Mouse (Mus musculus) hindbrain, postnatal 0 days (tissue): Measurements from ENCODE around the gene Tppp3. TPM values are rescaled to one million over a fixed set of nuclear protein-coding genes. Genes with fewer than 3 reads are reported as not detected.

Experiments used
- ATAC-seq: fragments of 200-750 bp; cut with Nextera tagmentation; 2 replicates; pipeline ENCODE4 v1.8.0; 2017; ENCODE audit warnings: mild to moderate bottlenecking, moderate TSS enrichment, moderate library complexity
- DNase-seq: peaks from one replicate; pipeline ENCODE4 v3.0.0-alpha.2; 2015; ENCODE audit warnings: low spot score
- H3K27ac ChIP-seq: fragments of 300-500 bp; sonication (generic); 2 replicates; pipeline ENCODE4 v1.5.1; 2014; ENCODE audit warnings: mild to moderate bottlenecking
- H3K27me3 ChIP-seq: fragments of 300-500 bp; sonication (generic); 2 replicates; pipeline ENCODE4 v1.6.1; 2014; ENCODE audit warnings: low read length, mixed read lengths; ENCODE audit not compliant: insufficient read depth
- H3K36me3 ChIP-seq: fragments of 300-500 bp; sonication (generic); 2 replicates; pipeline ENCODE4 v1.6.1; 2014; ENCODE audit warnings: low read length, mixed read lengths; ENCODE audit not compliant: insufficient read depth
- H3K4me1 ChIP-seq: fragments of 300-500 bp; sonication (generic); 2 replicates; pipeline ENCODE4 v1.6.1; 2014; ENCODE audit warnings: antibody characterized with exemption, low read length, mixed read lengths; ENCODE audit not compliant: insufficient read depth
- H3K4me2 ChIP-seq: fragments of 300-500 bp; sonication (generic); 2 replicates; pipeline ENCODE4 v1.6.1; 2014; ENCODE audit warnings: low read depth, mild to moderate bottlenecking, low read length, moderate library complexity, mixed read lengths
- H3K4me3 ChIP-seq: fragments of 300-500 bp; sonication (generic); 2 replicates; pipeline ENCODE4 v1.5.1; 2014; ENCODE audit warnings: low read length
- H3K9ac ChIP-seq: fragments of 300-500 bp; sonication (generic); replicated peaks from 2 replicates; pipeline ENCODE4 v1.6.1; 2014; ENCODE audit warnings: mild to moderate bottlenecking, low read length, moderate library complexity, mixed read lengths
- H3K9me3 ChIP-seq: fragments of 300-500 bp; sonication (generic); 2 replicates; pipeline ENCODE4 v1.6.1; 2016; ENCODE audit warnings: low read length, mixed read lengths
- CTCF ChIP-seq: IDR thresholded peaks from 2 replicates; pipeline ENCODE4 v1.5.1; 2016; ENCODE audit warnings: antibody characterized with exemption, control low read depth, low read depth
- WGBS: fragments of 180-500 bp; shearing (Covaris S2); extraction: QIAGEN DNeasy Blood & Tissue Kit; methylation state at CpG from one replicate; pipeline ENCODE4 v1.1.7; 2014; 5-methylcytosine and 5-hydroxymethylcytosine counted together
- polyA plus RNA-seq: library from polyadenylated mRNA; unstranded; fragments of >200 nt; fragmentation: Nextera tagmentation; extraction: Ambion mirVana; gene quantifications from 2 replicates; pipeline ENCODE4 v1.2.1, GENCODE M21; 2015
- total RNA-seq: library from RNA; depleted of rRNA; stranded (reverse); fragments of >200 nt; gene quantifications from 2 replicates; pipeline ENCODE4 v1.2.3, GENCODE M21; 2014

Gene Tppp3
- total and polyA plus RNA-seq, 2 experiments from 2014 or later: 108 to 197 TPM

DNA sequence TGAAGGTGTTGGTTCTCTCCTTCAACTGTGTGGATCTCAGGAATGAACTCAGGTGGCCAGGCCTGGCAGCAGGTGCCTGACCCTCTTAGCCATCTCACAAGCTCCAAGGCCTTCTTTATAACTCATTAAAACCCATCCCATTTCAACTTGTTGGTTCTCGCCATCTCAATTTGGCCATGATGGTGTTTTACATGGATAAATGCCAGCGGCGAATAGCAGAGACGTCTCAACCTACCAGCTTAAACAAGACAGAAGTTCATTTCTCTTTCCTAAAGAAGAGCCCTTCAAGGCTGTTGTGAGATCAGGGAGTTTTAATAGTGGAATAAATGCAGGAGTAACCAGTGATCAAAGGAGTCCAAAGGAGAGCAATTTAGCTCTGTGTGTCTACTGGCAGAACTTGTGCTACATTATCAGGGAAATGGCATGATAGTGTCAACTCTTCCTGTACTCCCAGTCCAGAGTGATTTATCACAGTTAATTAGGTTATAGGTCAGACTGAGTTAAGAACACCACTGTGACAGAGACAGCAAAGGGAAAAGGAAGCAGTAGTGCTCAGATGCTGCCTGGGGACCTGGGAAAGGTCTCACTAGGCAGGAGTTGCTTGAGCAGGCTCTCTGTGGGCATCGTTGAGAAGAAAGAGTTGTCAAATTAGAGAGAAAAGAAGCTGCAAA is 34.1 kb downstream of the Tppp3 start:
- Histone ChIP-seq H3K9me3 (no peaks in the 10 kb centered on the region), H3K27me3 (no peaks in the 10 kb centered on the region), H3K9ac (no peak overlapping the region), H3K36me3 (no peaks in the 10 kb centered on the region), H3K4me3 (no peak overlapping the region), H3K4me1 (peaks cover 11% of the 10 kb centered on the region), H3K27ac (no peak overlapping the region), H3K4me2 (no peak overlapping the region)
- no peak for ATAC-seq
- no peak for DNase-seq
- no peak for TF ChIP-seq CTCF
- WGBS: 85% methylated on average over 5 of the region's 5 CpGs

DNA sequence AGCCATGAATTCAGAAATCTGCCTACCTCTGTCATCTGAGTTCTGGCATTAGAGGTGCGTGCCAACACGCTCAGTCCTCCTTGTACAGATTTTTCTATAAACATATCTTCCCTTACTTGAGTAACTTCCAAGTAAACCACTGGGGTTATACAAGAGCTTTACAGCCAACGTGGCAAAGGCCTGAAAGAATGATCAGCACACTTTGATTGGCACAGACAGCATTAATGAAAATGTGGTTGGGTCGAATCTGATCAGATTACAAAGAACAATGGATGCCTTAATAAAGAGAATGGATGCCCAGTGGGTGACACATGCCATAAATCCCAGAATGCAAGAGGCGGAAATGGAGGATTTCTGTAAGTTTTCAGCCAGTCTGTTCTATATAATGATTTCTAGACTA is 35.1 kb downstream of the Tppp3 start:
- no peaks in the 10 kb centered on the region for H3K36me3 ChIP-seq
- 67% methylated on average over 5 of the region's 5 CpGs for WGBS
- H3K4me2 ChIP-seq: no peak overlapping the region
- no peaks in the 10 kb centered on the region for H3K27me3 ChIP-seq
- no peak for ATAC-seq
- no peaks in the 10 kb centered on the region for H3K9me3 ChIP-seq
- no peak overlapping the region for H3K9ac ChIP-seq
- TF ChIP-seq CTCF: no peak
- H3K4me1 ChIP-seq: peaks cover 11% of the 10 kb centered on the region
- no peak overlapping the region for H3K27ac ChIP-seq
- DNase-seq: no peak
- no peak overlapping the region for H3K4me3 ChIP-seq

DNA sequence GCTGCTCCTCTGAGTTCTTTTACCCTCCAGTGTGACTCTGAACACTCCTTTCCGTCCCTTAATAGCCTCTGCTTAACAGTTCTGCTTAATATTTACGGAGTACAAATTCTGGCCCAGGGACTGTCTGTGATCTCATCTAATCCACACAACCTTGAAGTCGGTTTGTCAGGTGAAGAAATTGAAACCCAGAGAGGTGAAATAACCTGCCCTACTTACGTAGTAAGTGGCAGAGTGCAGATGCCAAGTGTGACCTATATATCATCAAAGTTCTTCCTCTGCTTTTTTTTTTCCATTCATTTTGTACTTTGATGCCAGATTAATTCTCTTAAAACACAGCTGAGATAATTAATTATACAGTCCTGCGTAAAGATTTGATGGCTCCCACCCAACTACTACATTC is 37.2 kb downstream of the Tppp3 start:
- 60% methylated on average over 5 of the region's 5 CpGs for WGBS
- Histone ChIP-seq H3K4me1 (peaks cover 11% of the 10 kb centered on the region), H3K36me3 (no peaks in the 10 kb centered on the region), H3K9me3 (no peaks in the 10 kb centered on the region), H3K9ac (no peak overlapping the region), H3K4me3 (no peak overlapping the region), H3K27ac (no peak overlapping the region; the same call in 1 of the 2 replicates), H3K27me3 (no peaks in the 10 kb centered on the region), H3K4me2 (no peak overlapping the region)
- DNase-seq (no peak), ATAC-seq (no peak)
- TF ChIP-seq CTCF: no peak

DNA sequence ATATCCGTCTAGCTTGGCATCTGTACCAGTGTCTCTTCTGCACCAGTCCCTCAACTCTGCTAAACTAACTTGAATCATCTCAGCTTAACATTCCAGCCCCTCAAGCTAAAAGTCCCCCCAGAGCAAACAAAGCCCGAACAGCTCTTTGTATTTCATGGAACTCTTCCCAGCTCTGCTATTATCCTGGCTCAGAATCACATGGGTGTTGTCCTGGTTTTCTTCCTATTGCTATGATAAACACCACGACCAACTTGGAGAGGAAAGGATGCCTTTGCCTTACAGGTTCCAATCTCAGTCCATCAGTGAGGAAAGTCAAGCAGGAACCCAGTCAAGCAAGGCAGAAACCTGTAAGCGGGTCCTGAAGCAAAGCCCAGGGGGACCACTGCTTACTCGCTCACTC is 37.8 kb downstream of the Tppp3 start:
- Histone ChIP-seq H3K27me3 (no peaks in the 10 kb centered on the region), H3K4me2 (no peak overlapping the region), H3K9me3 (no peaks in the 10 kb centered on the region), H3K4me1 (peaks cover 11% of the 10 kb centered on the region), H3K27ac (no peak overlapping the region; the same call in 1 of the 2 replicates), H3K36me3 (no peaks in the 10 kb centered on the region), H3K4me3 (no peak overlapping the region), H3K9ac (no peak overlapping the region)
- DNase-seq (peak; percentile 44), ATAC-seq (peak; percentile 49; the same call in 1 of the 2 replicates)
- no peak for TF ChIP-seq CTCF
- WGBS: 19% methylated on average over 5 of the region's 5 CpGs

GRCm38 (mm10) chr8:105433021-105433420 is 38.3 kb downstream of the Tppp3 start:
- no peak for DNase-seq
- ATAC-seq: no peak
- Histone ChIP-seq H3K36me3 (no peaks in the 10 kb centered on the region), H3K9me3 (no peaks in the 10 kb centered on the region), H3K4me3 (no peak overlapping the region), H3K9ac (no peak overlapping the region), H3K27ac (no peak overlapping the region; the same call in 1 of the 2 replicates), H3K27me3 (no peaks in the 10 kb centered on the region), H3K4me1 (peaks cover 11% of the 10 kb centered on the region), H3K4me2 (no peak overlapping the region)
- TF ChIP-seq CTCF: no peak
- 28% methylated on average over 6 of the region's 6 CpGs for whole genome bisulfite sequencing

DNA sequence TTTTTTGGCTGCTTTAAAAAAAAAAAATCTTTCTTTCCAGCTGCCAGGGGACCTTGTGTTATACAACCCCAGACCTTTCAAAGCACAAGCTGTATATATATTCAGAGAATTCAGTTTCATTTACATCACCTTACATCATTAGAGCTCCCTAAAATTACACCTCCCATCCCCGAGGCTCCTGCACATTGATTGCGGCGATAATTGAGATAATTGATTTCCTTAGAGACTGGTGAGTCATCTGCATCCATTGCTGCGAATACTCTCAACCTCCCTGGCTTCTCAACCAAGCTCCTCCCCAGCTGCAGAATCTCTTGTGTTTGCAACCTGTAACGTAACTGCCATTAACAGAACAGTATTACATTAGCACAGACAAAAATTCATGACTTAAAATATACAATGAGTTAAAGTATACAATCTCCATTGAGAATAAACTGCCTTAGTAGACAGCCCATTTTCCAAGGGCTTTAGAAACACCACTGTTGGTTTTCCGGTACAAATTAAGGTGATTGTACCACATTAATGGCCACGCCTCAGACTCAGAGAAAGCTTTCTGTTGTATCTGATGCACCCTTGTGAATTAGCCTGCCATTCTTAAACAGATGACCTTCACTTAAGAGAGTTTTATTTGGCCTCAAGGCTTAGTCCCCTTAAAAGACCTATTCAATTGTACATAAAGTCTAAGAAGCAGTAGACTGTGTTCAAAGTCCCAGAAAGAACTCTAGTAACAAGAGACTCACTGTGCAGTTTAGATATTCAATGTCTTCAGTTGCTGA is 39.4 kb downstream of the Tppp3 start:
- no peak overlapping the region for H3K4me3 ChIP-seq
- H3K36me3 ChIP-seq: no peaks in the 10 kb centered on the region
- no peak for TF ChIP-seq CTCF
- DNase-seq (no peak), ATAC-seq (no peak)
- H3K9me3 ChIP-seq: no peaks in the 10 kb centered on the region
- H3K4me2 ChIP-seq: no peak overlapping the region
- no peak overlapping the region for H3K27ac ChIP-seq
- H3K4me1 ChIP-seq: peaks cover 11% of the 10 kb centered on the region
- no peak overlapping the region for H3K9ac ChIP-seq
- H3K27me3 ChIP-seq: no peaks in the 10 kb centered on the region
- WGBS: 52% methylated on average over 7 of the region's 7 CpGs

GRCm38 (mm10) chr8:105426878-105427277 is 44.4 kb downstream of the Tppp3 start:
- no peak for TF ChIP-seq CTCF
- Histone ChIP-seq H3K4me1 (no peaks in the 10 kb centered on the region), H3K9me3 (no peaks in the 10 kb centered on the region), H3K36me3 (no peaks in the 10 kb centered on the region), H3K27ac (no peak overlapping the region), H3K4me2 (no peak overlapping the region), H3K4me3 (no peak overlapping the region), H3K9ac (no peak overlapping the region), H3K27me3 (no peaks in the 10 kb centered on the region)
- DNase-seq: no peak
- no peak for ATAC-seq
- 80% methylated on average over 6 of the region's 6 CpGs for WGBS
